ENCODE assay signal across 22 mouse cellular contexts in the genomic region with DNA sequence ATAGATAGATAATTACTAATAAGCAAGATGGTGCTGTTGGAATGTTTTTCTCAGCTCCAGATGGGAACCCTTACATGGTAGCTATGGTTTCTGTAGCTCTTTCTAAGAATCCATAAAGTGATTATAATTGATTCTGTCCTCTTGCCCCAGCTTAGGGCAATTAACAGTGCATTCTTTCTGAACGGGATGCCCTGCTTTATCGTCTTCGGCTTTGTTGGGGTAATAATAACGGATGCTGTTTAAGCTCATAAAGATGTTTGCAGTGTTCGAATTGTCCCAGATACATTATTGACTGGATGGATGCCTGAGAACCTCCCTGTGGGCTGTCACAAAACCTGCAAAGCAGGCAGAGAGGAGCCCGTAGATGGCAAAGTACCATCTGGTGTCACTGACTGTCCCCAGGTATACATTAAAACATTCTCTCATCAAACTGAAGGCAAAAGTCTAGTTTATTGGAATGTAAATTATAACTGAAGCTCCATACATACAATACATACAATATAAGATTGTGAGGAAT.
DNase-seq lines count a peak whose midpoint lies in the region; ATAC-seq lines count a peak whose summit lies in the region.
"Had no signal": no experiment of that assay in that cellular context is flagged by ENCODE, and none has a peak within 500 bp of the region (broad histone marks: within the 10 kb centered on the region; RNA-seq: fewer than 3 reads in every experiment).

No protein-coding gene starts in this region.

- ATAC-seq in neural tube, embryonic 13.5 days (ENCODE audit: low read depth), result peak; percentile 53
- ATAC-seq in neural tube, embryonic 15.5 days (ENCODE audit: low FRiP score), result no peak
- ATAC-seq in neural tube, embryonic 14.5 days (ENCODE audit: low read depth), result peak; percentile 58
- no peak for ATAC-seq in heart, embryonic 12.5 days (ENCODE audit: insufficient number of reproducible peaks, low FRiP score)
- ATAC-seq: activated CD4-positive, CD25-positive, alpha-beta regulatory T cell, adult 4 months; CD4-positive, CD25-positive, alpha-beta regulatory T cell, adult 4 months; Patski had no signal

- no peak overlapping the region for H3K4me2 ChIP-seq in neural tube, embryonic 13.5 days
- H3K4me2 ChIP-seq in neural tube, embryonic 15.5 days, result no peak overlapping the region
- no peak overlapping the region for H3K4me2 ChIP-seq in neural tube, embryonic 14.5 days (ENCODE audit: low read depth, low read length)
- H3K4me2 ChIP-seq in heart, embryonic 12.5 days, result no peak overlapping the region

- H3K4me1 ChIP-seq in neural tube, embryonic 13.5 days (replicated peaks), result peaks cover 19% of the 10 kb centered on the region; the same call in 1 of the 2 replicates
- peaks cover 6% of the 10 kb centered on the region; the same call in 1 of the 2 replicates for H3K4me1 ChIP-seq in neural tube, embryonic 15.5 days
- no peaks in the 10 kb centered on the region for H3K4me1 ChIP-seq in neural tube, embryonic 14.5 days (ENCODE audit: control insufficient read depth, insufficient read depth, low read length)
- H3K4me1 ChIP-seq in heart, embryonic 12.5 days (replicated peaks), result no peaks in the 10 kb centered on the region

- H3K4me3 ChIP-seq in neural tube, embryonic 13.5 days, result no peak overlapping the region
- no peak overlapping the region for H3K4me3 ChIP-seq in neural tube, embryonic 15.5 days (replicated peaks)
- H3K4me3 ChIP-seq in neural tube, embryonic 14.5 days (ENCODE audit: low read depth, low read length), result no peak overlapping the region
- no peak overlapping the region for H3K4me3 ChIP-seq in heart, embryonic 12.5 days

- no peak for DNase-seq in neural tube, embryonic 10.5 days (ENCODE audit: extremely low spot score, low spot score)
- peak; percentile 72 for DNase-seq in retina, embryonic 14.5 days (ENCODE audit: low spot score)
- DNase-seq in retina, postnatal 1 day, result peak; percentile 67
- DNase-seq in heart, postnatal 4 days, result no peak
- DNase-seq: adrenal gland, adult 2 months; adrenal gland, adult 8-10 months; adrenal gland, postnatal 10 days; adrenal gland, postnatal 14 days; adrenal gland, postnatal 25 days; adrenal gland, postnatal 36 days; B cell, adult 2 months; cerebellum, adult 11 months; cerebellum, adult 11-12 months had no signal

- H3K9ac ChIP-seq in neural tube, embryonic 13.5 days, result no peak overlapping the region
- H3K9ac ChIP-seq in neural tube, embryonic 15.5 days (replicated peaks), result no peak overlapping the region
- no peak overlapping the region for H3K9ac ChIP-seq in neural tube, embryonic 14.5 days (replicated peaks; ENCODE audit: low read depth, low read length)
- H3K9ac ChIP-seq in heart, embryonic 12.5 days, result no peak overlapping the region

- no peaks in the 10 kb centered on the region for H3K36me3 ChIP-seq in neural tube, embryonic 13.5 days
- no peaks in the 10 kb centered on the region for H3K36me3 ChIP-seq in neural tube, embryonic 15.5 days
- no peaks in the 10 kb centered on the region for H3K36me3 ChIP-seq in neural tube, embryonic 14.5 days (ENCODE audit: control insufficient read depth, insufficient read depth, low read length)
- H3K36me3 ChIP-seq in heart, embryonic 12.5 days, result no peaks in the 10 kb centered on the region
- H3K36me3 ChIP-seq: G1E had no signal

- 0 out of 2 replicates have a peak overlapping the region, but pooled peaks have one; percentile 7 for H3K27ac ChIP-seq in neural tube, embryonic 13.5 days (replicated peaks)
- no peak overlapping the region for H3K27ac ChIP-seq in neural tube, embryonic 15.5 days (replicated peaks)
- H3K27ac ChIP-seq in neural tube, embryonic 14.5 days (ENCODE audit: low read depth, low read length), result no peak overlapping the region
- H3K27ac ChIP-seq in heart, embryonic 12.5 days (ENCODE audit: poor library complexity, severe bottlenecking), result no peak overlapping the region

- H3K9me3 ChIP-seq in neural tube, embryonic 13.5 days, result no peaks in the 10 kb centered on the region
- no peaks in the 10 kb centered on the region for H3K9me3 ChIP-seq in neural tube, embryonic 15.5 days (replicated peaks)
- H3K9me3 ChIP-seq in neural tube, embryonic 14.5 days (ENCODE audit: control insufficient read depth, low read length), result no peaks in the 10 kb centered on the region
- H3K9me3 ChIP-seq in heart, embryonic 12.5 days (replicated peaks), result no peaks in the 10 kb centered on the region

- WGBS in neural tube, embryonic 13.5 days, result 19% methylated on average over 6 of the region's 6 CpGs
- WGBS in neural tube, embryonic 15.5 days, result 19% methylated on average over 6 of the region's 6 CpGs
- 12% methylated on average over 6 of the region's 6 CpGs for WGBS in neural tube, embryonic 14.5 days
- 81% methylated on average over 6 of the region's 6 CpGs for WGBS in heart, embryonic 12.5 days

- H3K27me3 ChIP-seq in neural tube, embryonic 13.5 days, result no peaks in the 10 kb centered on the region
- no peaks in the 10 kb centered on the region for H3K27me3 ChIP-seq in neural tube, embryonic 15.5 days (replicated peaks)
- no peaks in the 10 kb centered on the region for H3K27me3 ChIP-seq in neural tube, embryonic 14.5 days (ENCODE audit: control insufficient read depth, insufficient read depth, low read length)
- no peaks in the 10 kb centered on the region for H3K27me3 ChIP-seq in heart, embryonic 12.5 days (replicated peaks)
- H3K27me3 ChIP-seq: CH12.LX had no signal

Comparison
In these comparisons a context has a peak if more than half of its experiments do, and no peak if none do; other contexts are left out.
1. ATAC-seq: peak in neural tube, embryonic 13.5 days (single experiment) and neural tube, embryonic 14.5 days (single experiment); none in neural tube, embryonic 15.5 days (single experiment) and heart, embryonic 12.5 days (single experiment).
2. DNase-seq: peak in retina, embryonic 14.5 days (single experiment) and retina, postnatal 1 day (single experiment); none in neural tube, embryonic 10.5 days (single experiment) and heart, postnatal 4 days (single experiment).